Comparison of ENCODE assay signal across 8 mouse cellular contexts in genomic region chr12:109417476-109418201, GRCm38 (mm10). TPM values are rescaled to one million over a fixed set of nuclear protein-coding genes. Genes with fewer than 3 reads are reported as not detected.
A peak's percentile ranks its signal among the peaks of the same experiment; 100 is the strongest.
DNase-seq lines count a peak whose midpoint lies in the region; ATAC-seq lines count a peak whose summit lies in the region.

No protein-coding gene starts in this region.

- H3K27ac ChIP-seq in kidney, embryonic 14.5 days (ENCODE audit: low read depth, low read length): peak overlapping the region; percentile 80
- no peak overlapping the region for H3K27ac ChIP-seq in forebrain, embryonic 15.5 days (replicated peaks)
- H3K27ac ChIP-seq in liver, embryonic 15.5 days (replicated peaks): 0 out of 2 replicates have a peak overlapping the region, but pooled peaks have one; percentile 25

- no peaks in the 10 kb centered on the region for H3K9me3 ChIP-seq in kidney, embryonic 14.5 days (ENCODE audit: control insufficient read depth, low read length)
- no peaks in the 10 kb centered on the region for H3K9me3 ChIP-seq in forebrain, embryonic 15.5 days
- H3K9me3 ChIP-seq in liver, embryonic 15.5 days (replicated peaks): no peaks in the 10 kb centered on the region

- ATAC-seq in kidney, embryonic 14.5 days (ENCODE audit: low FRiP score, low TSS enrichment): peak; percentile 88
- peak; percentile 32; the same call in 1 of the 2 replicates for ATAC-seq in forebrain, embryonic 15.5 days (replicated peaks)
- peak; percentile 33 for ATAC-seq in liver, embryonic 15.5 days (ENCODE audit: insufficient read depth)
- ATAC-seq in erythroid progenitor cell, adult 5-6 weeks (replicated peaks; ENCODE audit: low FRiP score, poor library complexity, severe bottlenecking): no peak
- ATAC-seq in granulocyte monocyte progenitor cell, adult 5-6 weeks (replicated peaks; ENCODE audit: poor library complexity, severe bottlenecking): no peak

- no peak overlapping the region; the same call in 1 of the 2 replicates for H3K4me2 ChIP-seq in kidney, embryonic 14.5 days (replicated peaks; ENCODE audit: low read depth, low read length)
- no peak overlapping the region for H3K4me2 ChIP-seq in forebrain, embryonic 15.5 days (replicated peaks)
- no peak overlapping the region for H3K4me2 ChIP-seq in liver, embryonic 15.5 days

- 22% methylated on average over 14 of the region's 14 CpGs for WGBS in kidney, embryonic 14.5 days
- 51% methylated on average over 14 of the region's 14 CpGs for WGBS in forebrain, embryonic 15.5 days
- WGBS in liver, embryonic 15.5 days (ENCODE audit: insufficient replicate concordance): 42% methylated on average over 14 of the region's 14 CpGs

- no peak for DNase-seq in kidney, postnatal 14 days
- peak; percentile 38 to 59 for DNase-seq in adrenal gland, adult 18-20 months (ENCODE audit: low spot score in 2 of 2)
- DNase-seq in spleen, adult 12 weeks (ENCODE audit: low spot score): no peak

- H3K4me1 ChIP-seq in kidney, embryonic 14.5 days (ENCODE audit: control insufficient read depth, insufficient read depth, low read length): peaks cover 30% of the 10 kb centered on the region
- H3K4me1 ChIP-seq in forebrain, embryonic 15.5 days: 0 out of 2 replicates have a peak, but pooled peaks cover 9% of the 10 kb centered on the region
- no peaks in the 10 kb centered on the region; the same call in 1 of the 2 replicates for H3K4me1 ChIP-seq in liver, embryonic 15.5 days (replicated peaks)

- H3K36me3 ChIP-seq in kidney, embryonic 14.5 days (ENCODE audit: control insufficient read depth, insufficient read depth, low read length): no peaks in the 10 kb centered on the region
- no peaks in the 10 kb centered on the region for H3K36me3 ChIP-seq in forebrain, embryonic 15.5 days
- no peaks in the 10 kb centered on the region for H3K36me3 ChIP-seq in liver, embryonic 15.5 days (replicated peaks)

- H3K27me3 ChIP-seq in kidney, embryonic 14.5 days (ENCODE audit: control insufficient read depth, insufficient read depth, low read length): no peaks in the 10 kb centered on the region
- H3K27me3 ChIP-seq in forebrain, embryonic 15.5 days: no peaks in the 10 kb centered on the region
- no peaks in the 10 kb centered on the region for H3K27me3 ChIP-seq in liver, embryonic 15.5 days

- H3K4me3 ChIP-seq in kidney, embryonic 14.5 days (ENCODE audit: low read length): no peak overlapping the region
- H3K4me3 ChIP-seq in forebrain, embryonic 15.5 days: no peak overlapping the region
- no peak overlapping the region for H3K4me3 ChIP-seq in liver, embryonic 15.5 days (replicated peaks)

- peak overlapping the region; percentile 23; the same call in 1 of the 2 replicates for H3K9ac ChIP-seq in kidney, embryonic 14.5 days (ENCODE audit: low read depth, low read length)
- H3K9ac ChIP-seq in forebrain, embryonic 15.5 days (replicated peaks): no peak overlapping the region
- no peak overlapping the region for H3K9ac ChIP-seq in liver, embryonic 15.5 days

RNA-seq across cellular contexts. Expression of gene Dlk1, which starts 35.0 kb away (rescaled TPM):
- polyA plus RNA-seq in kidney, embryonic 14.5 days (2014; fragmentation: Nextera tagmentation; extraction: Ambion mirVana): 51.1 and 52.4 TPM in 2 replicates
- 100 to 1,000 TPM; 573 to 650 TPM for total RNA-seq in adrenal gland, adult 18-20 months (2021)
- polyA plus RNA-seq in forebrain, embryonic 15.5 days (2015; fragmentation: Nextera tagmentation; extraction: Ambion mirVana): 29.7 and 48.5 TPM in 2 replicates
- 455 and 460 TPM in 2 replicates for polyA plus RNA-seq in liver, embryonic 15.5 days (2015; fragmentation: Nextera tagmentation; extraction: Ambion mirVana)
- total RNA-seq in erythroid progenitor cell, adult 5-6 weeks (2015; ENCODE audit: low replicate concordance): not detected in 2 replicates
- total RNA-seq in erythroid progenitor cell, adult 5-6 weeks (2017; ENCODE audit: low replicate concordance): not detected in 2 replicates
- not detected in 2 replicates for total RNA-seq in granulocyte monocyte progenitor cell, adult 5-6 weeks (2014; fragmentation: Nextera tagmentation)
- total RNA-seq in granulocyte monocyte progenitor cell, adult 5-6 weeks (2017): not detected in 2 replicates

Comparison
In these comparisons a context has a peak if more than half of its experiments do, and no peak if none do; other contexts are left out.
1. ATAC-seq: peak in kidney, embryonic 14.5 days (single experiment), forebrain, embryonic 15.5 days (single experiment) and liver, embryonic 15.5 days (single experiment); none in erythroid progenitor cell, adult 5-6 weeks (single experiment) and granulocyte monocyte progenitor cell, adult 5-6 weeks (single experiment).
2. DNase-seq: peak in adrenal gland, adult 18-20 months (2 of 2); none in kidney, postnatal 14 days (single experiment) and spleen, adult 12 weeks (single experiment).
3. RNA of gene Dlk1, which starts 35.0 kb away (total RNA-seq): 573 to 650 TPM in adrenal gland, adult 18-20 months; not detected in erythroid progenitor cell, adult 5-6 weeks and not detected in granulocyte monocyte progenitor cell, adult 5-6 weeks; every median in the first group is over 100 times any median in the second.